Mouse (Mus musculus) left cerebral cortex, postnatal 25 days (tissue): ENCODE results near the gene B4galt1. TPM values are rescaled to one million over a fixed set of nuclear protein-coding genes. Genes with fewer than 3 reads are reported as not detected.

Experiments used
- DNase-seq, 2 experiments: peaks; one replicate each; pipeline ENCODE4 v3.0.0; 2022; ENCODE audit warnings: low spot score in 2 of 2, mixed read lengths in 1 of 2
- intact Hi-C: fragments of 180-260 bp; cut with DNase I; formaldehyde crosslinking; loops from one replicate; pipeline ENCODE4 v1.15.1; 2025
- total RNA-seq, 2 experiments: library from RNA; stranded (reverse); gene quantifications; 2 replicates each; pipeline ENCODE4 v1.2.3; 2021

The B4galt1 gene
- total RNA-seq, 2 experiments from 2014 or later, result 5.2 to 6.5 TPM

DNA sequence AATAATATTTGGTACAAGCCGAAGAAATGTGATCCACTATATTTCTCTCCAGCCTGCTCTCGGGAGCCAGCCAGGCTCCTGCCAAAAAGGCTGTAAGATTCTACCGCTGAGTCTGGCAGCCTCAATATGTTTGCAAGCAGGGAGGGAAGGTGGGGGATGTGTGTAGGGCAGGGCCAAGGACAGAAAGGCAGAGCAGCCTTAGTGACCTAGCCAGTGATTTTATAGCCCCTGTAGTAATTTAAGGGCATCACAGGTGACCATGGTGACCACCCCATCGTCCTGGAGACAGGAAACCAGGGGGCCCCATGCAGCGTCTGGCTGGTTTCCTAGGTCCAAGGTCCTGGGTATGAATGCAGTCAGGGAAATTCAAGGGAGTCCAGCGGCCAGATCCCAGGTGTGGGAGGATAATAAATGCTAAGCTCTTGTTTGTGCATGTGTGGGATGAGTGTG, 20.4 kb upstream of the B4galt1 start:
- DNase-seq, result peak in 1 of 2 experiments; percentile 62

GRCm38 (mm10) chr4:40873320-40873719, 19.5 kb upstream of the B4galt1 start:
- intact Hi-C loops, result no loop called here
- no peak for DNase-seq

More for the DNA sequence above, 20.4 kb upstream of the B4galt1 start:
- intact Hi-C loops, result no loop called here

DNA sequence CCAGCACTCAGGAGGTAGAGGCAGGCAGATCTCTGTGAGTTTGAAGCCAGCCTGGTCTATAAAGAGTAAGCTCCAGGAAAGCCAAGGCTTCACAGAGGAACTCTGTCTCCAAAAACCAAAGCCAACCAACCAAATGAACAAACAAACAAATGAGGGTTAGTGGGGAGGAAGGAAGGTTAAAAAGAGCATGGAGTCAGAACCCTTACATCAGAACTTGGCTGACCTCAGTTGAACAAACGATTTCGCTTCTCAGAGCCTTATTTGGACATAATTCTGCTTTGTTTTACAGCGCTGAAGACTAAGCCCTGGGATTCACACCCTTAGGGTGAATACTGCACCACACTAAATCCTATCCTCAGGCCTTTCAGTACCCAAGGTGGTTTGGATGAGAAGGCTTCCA, 18.3 kb upstream of the B4galt1 start:
- intact Hi-C loops, result no loop called here

GRCm38 (mm10) chr4:40870206-40870605, 16.4 kb upstream of the B4galt1 start:
- intact Hi-C loops, result no loop called here
- no peak for DNase-seq

More for the DNA sequence above, 18.3 kb upstream of the B4galt1 start:
- DNase-seq, result no peak

DNA sequence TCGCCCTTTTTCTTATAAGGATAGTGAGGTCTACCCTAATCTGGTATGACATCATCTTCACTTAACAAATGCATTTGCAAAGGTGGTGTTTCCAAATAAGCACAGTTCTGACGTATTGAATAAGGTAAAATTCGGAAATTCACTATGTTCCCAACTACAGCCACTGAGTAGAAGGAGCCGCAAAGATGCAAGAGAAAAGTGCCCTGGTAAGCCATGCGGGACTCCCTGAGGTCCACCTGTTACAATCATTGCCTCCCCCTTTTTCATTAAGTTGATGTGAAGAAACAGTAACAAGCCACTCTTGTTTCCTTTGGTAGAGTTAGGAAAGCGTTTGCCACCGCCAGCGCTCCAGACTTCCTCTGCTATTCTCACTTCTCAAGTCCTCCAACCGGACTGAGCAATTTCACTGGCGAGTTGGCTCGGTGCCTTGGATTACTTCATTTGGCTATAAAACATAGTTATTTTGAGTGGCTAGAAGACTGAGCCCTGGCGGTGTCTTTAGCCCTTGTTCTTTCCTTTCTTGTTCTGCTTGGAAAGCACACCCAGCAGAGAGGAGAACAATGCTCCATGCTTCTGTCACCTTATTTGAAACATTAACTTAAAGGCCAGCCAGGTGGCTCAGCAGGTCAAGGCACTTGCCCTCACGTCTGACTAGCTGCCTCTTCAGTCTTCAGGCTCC, 14.9 kb upstream of the B4galt1 start:
- intact Hi-C loops, result no loop called here
- peak; percentile 60 to 85 for DNase-seq

GRCm38 (mm10) chr4:40864361-40864760, 10.6 kb upstream of the B4galt1 start:
- intact Hi-C loops, result no loop called here

GRCm38 (mm10) chr4:40863340-40863739, 9.5 kb upstream of the B4galt1 start:
- intact Hi-C loops, result no loop called here
- DNase-seq, result no peak

More at GRCm38 (mm10) chr4:40864361-40864760, 10.6 kb upstream of the B4galt1 start:
- DNase-seq, result no peak

GRCm38 (mm10) chr4:40861131-40861530, 7.3 kb upstream of the B4galt1 start:
- no peak for DNase-seq
- intact Hi-C loops, result no loop called here

GRCm38 (mm10) chr4:40857824-40858346, 4.1 kb upstream of the B4galt1 start:
- intact Hi-C loops, result no loop called here
- no peak for DNase-seq

DNA sequence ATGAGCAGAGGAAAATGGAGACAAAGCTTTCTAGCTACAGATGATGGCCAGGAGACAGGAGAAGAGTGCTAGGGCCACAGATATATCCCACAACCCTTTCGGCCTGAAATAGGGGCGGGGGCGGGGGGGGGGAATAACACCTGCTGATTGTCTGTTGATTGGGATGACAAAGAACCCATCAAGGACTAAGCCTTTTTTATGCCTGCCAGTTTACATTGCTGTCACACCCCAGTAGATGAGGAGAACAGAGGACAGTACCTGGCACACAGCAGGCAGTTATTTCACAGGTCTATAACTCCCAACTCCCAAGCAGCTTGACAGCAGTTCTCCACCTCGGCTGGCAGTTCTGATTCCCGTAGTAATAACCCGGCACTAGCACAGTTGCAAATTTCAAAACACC, 2.8 kb upstream of the B4galt1 start:
- no peak for DNase-seq
- intact Hi-C loops, result no loop called here

DNA sequence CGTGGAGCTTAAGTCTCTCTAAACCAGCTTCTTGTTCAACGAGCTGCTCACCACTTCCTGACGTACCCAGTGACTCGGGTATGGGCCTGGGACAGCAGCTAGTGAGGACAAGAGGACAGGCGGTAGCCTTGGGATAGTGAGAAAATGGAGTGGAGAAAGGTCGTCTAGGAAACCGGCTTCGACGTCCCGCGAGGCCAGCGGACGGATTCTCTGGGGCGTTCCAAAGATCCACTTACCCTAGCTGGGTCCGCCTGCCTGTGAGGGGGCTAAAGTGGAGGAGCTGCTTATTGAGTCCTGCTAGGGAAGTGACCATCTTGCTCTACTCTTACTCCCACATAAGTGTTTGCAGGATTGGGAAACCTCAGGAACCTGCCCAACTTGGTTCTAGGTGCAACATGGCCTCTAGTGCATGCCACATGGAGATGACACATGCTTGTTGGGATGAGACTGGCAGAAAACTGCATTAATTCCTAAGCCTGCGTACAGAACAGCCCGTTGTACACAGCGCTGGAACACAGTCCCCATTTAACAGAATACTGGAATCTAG, 655 bp upstream of the B4galt1 start:
- no peak for DNase-seq
- intact Hi-C loops, result loop anchor here (5.0 kb wide), 1 partner anchor 82 kb away; no protein-coding TSS in a partner anchor

GRCm38 (mm10) chr4:40852861-40853564, 792 bp downstream of the B4galt1 start:
- intact Hi-C loops, result loop anchor here (5.0 kb wide), 1 partner anchor 81 kb away; no protein-coding TSS in a partner anchor
- no peak for DNase-seq

DNA sequence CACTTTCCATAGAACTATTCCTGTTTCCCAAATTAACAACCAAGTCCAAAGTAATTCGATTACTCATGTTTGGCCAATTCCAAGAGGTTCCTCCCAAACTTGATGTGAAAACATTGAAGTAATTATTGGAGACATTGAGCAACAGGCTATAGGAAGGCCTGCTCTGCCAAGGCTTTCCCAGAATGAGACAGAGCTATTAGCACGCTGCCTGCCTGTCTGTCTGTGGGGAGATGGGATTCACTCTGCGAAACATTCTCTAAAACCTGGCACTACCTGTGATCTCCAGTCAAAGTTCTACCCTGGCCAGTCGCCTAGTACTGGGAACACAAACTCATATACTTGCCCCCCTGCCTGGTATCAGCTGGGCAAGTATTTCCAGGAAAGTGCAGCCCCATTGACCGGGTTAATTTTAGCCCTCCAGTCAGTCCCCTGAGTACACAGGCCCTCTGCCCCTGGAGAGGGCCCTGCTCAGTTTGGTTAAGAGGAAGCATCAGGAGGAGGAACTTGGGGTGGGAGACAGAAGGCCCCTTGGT, 1.5 kb downstream of the B4galt1 start:
- no peak for DNase-seq
- intact Hi-C loops, result loop anchor here (5.0 kb wide), 1 partner anchor 80 kb away; no protein-coding TSS in a partner anchor

DNA sequence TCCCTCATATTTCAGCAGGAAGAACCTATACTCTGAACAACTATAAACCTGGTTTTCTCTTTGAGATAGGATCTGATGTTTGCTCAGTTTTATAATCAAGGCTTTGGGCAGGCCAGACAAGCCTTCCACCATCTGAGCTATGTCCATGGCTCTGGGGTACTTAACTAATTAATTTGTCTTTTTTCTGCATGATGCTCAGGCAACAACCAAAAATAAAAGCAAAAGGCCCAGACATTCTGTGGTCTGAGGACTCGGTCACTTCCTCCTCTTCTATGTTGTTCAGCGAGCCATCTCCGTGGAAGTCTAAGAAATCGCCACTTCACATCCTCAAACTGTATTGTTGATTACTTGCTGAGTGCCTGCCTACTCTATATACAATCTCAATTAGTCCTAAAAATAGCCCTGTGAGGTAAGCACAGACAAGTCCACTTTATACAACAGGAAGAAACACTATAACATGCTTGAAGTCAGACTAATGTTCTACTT, 2.0 kb downstream of the B4galt1 start:
- DNase-seq, result no peak
- intact Hi-C loops, result loop anchor here (5.0 kb wide), 1 partner anchor 80 kb away; no protein-coding TSS in a partner anchor

DNA sequence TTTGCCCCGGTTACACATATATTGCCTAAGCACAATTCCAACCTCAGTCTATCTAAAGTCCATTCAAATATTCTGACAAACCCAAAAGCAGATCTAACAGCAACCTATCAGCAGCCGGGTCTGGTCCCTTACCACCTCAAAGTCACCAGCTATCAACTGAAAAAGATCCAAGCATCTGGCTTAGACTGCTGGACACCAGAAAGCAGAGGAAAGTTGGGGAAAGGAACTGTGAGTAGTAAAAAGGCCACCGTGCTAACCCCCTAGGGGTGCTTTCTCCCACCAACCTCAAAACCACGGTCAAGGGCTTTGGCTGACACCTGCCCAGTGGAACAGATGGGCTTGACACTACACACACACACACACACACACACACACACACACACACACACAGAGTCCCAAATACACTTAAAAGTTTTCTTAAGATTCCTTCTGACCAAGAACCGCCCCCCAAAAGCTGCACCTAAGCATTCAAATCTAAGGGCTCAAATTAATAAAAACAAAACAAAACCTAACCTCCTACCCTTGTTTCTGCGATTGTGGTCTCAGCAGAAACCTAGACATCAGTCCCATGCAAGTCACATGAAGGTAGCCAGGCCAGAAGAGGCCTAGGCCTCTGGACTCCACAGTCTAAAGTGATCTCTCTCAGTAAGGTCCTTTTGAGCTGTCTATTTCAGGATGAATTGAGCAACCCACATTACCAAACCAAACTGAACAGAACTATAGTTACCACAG, 2.6 kb downstream of the B4galt1 start:
- DNase-seq, result no peak
- intact Hi-C loops, result loop anchor here (5.0 kb wide), 1 partner anchor 79 kb away; no protein-coding TSS in a partner anchor

DNA sequence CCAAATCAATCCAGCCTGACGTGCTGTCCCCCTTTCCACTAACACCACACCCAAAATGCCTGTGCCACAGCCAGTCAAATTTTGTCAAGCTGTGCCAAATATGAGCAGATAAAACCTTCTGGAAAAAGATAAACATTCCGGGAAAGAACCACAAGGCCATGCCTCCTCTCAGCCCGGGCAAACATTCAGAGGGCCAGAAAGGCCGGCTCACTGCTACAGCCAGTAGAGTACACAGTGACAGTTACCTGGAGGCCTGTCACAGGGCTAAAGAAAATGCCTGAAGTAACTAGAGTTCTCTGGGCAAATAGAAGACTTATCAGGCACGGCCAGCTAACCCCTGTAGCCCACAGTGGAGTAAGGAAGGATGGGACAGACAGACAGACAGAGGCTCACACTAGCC, 3.2 kb downstream of the B4galt1 start:
- intact Hi-C loops, result loop anchor here (5.0 kb wide), 1 partner anchor 78 kb away; no protein-coding TSS in a partner anchor
- DNase-seq, result no peak

DNA sequence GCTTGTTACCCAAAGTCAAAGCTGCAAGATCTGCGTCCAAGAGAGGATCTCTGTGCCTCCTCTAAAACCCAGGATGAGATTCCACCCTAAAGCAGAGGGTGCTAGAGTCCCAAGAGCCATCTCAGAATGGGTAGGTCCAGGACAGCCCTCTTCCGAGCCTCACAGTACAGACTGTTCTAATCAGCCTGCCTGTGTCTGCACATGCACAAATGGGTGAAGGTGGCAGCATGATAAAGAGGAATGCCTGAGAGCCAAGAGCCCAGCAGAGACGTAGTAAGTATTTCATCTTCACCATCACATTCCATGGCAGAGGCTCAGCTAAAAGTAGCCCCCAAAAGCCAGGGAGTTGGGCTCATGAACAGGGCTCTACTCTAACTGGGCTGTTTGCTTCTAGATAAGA, 4.3 kb downstream of the B4galt1 start:
- DNase-seq, result no peak
- intact Hi-C loops, result no loop called here

DNA sequence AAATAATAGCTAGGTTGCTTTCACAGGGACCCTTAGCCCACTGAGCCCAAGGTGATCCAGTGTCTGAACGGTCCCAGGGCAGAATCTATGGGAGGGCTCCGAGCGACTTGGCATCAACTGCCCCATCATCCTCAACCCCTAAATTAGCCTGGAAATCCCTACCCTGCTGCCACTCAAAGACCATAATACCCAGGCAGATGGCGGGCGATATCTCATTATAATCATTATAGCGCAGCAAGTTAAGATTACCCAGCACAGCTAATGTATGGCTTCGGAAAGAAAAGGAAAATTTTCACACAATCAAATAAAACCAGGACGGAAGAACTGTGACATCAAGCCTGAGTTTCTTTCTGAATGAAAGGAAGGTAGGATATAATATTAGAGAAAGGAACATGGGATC, 5.6 kb downstream of the B4galt1 start:
- intact Hi-C loops, result no loop called here

DNA sequence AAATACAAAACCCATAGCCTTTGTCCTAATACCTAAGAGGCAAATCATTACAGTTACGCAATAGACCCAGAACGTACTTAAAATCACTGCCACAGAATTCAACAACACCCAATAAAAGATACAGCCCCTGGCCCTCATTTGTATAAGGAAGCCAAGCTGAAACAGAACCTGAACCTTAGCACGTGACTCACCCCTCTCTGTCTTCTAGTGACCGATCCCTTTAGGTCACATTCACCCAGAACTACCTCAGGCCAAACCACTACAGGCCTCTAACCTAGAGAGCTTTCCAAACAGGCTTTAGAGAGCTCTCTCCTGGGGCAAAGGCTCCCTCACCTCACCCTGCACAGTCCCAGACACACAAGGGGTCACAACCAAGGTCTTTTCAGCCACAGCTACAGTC, 6.6 kb downstream of the B4galt1 start:
- DNase-seq, result no peak
- intact Hi-C loops, result no loop called here

More for the DNA sequence above, 5.6 kb downstream of the B4galt1 start:
- DNase-seq, result no peak
